Mouse (Mus musculus) stomach, embryonic 15.5 days (tissue): Measurements from ENCODE around the gene Epb41. TPM values are rescaled to one million over a fixed set of nuclear protein-coding genes. Genes with fewer than 3 reads are reported as not detected.

Experiments used
- ATAC-seq: fragments of 200-750 bp; cut with Nextera tagmentation; 2 replicates; pipeline ENCODE4 v1.8.0; 2017; ENCODE audit warnings: low read depth, moderate number of reproducible peaks, moderate TSS enrichment; ENCODE audit not compliant: insufficient read depth, low FRiP score
- H3K27ac ChIP-seq: fragments of 300-500 bp; sonication (generic); 2 replicates; pipeline ENCODE4 v1.5.1; 2015; ENCODE audit warnings: mild to moderate bottlenecking, inconsistent platforms
- H3K27me3 ChIP-seq: fragments of 300-500 bp; sonication (generic); replicated peaks from 2 replicates; pipeline ENCODE4 v1.6.1; 2015; ENCODE audit warnings: inconsistent platforms
- H3K36me3 ChIP-seq: fragments of 300-500 bp; sonication (generic); 2 replicates; pipeline ENCODE4 v1.6.1; 2015; ENCODE audit warnings: inconsistent platforms
- H3K4me1 ChIP-seq: fragments of 300-500 bp; sonication (generic); 2 replicates; pipeline ENCODE4 v1.6.1; 2015; ENCODE audit warnings: inconsistent platforms
- H3K4me2 ChIP-seq: fragments of 300-500 bp; sonication (generic); 2 replicates; pipeline ENCODE4 v1.6.1; 2015; ENCODE audit warnings: mild to moderate bottlenecking, inconsistent platforms
- H3K4me3 ChIP-seq: fragments of 300-500 bp; sonication (generic); replicated peaks from 2 replicates; pipeline ENCODE4 v1.5.1; 2015; ENCODE audit warnings: inconsistent platforms
- H3K9ac ChIP-seq: fragments of 300-500 bp; sonication (generic); 2 replicates; pipeline ENCODE4 v1.6.1; 2015; ENCODE audit warnings: inconsistent platforms
- H3K9me3 ChIP-seq: fragments of 300-500 bp; sonication (generic); 2 replicates; pipeline ENCODE4 v1.6.1; 2016; ENCODE audit warnings: inconsistent platforms
- WGBS: fragments of 180-500 bp; shearing (Covaris S2); methylation state at CpG from one replicate; pipeline ENCODE4 v1.1.7; 2015; 5-methylcytosine and 5-hydroxymethylcytosine counted together
- polyA plus RNA-seq: library from polyadenylated mRNA; unstranded; fragments of >200 nt; fragmentation: Nextera tagmentation; extraction: Ambion mirVana; gene quantifications from 2 replicates; pipeline ENCODE4 v1.2.1, GENCODE M21; 2015

The Epb41 gene
- polyA plus RNA-seq, 1 experiment from 2014 or later, result 57.8 TPM

DNA sequence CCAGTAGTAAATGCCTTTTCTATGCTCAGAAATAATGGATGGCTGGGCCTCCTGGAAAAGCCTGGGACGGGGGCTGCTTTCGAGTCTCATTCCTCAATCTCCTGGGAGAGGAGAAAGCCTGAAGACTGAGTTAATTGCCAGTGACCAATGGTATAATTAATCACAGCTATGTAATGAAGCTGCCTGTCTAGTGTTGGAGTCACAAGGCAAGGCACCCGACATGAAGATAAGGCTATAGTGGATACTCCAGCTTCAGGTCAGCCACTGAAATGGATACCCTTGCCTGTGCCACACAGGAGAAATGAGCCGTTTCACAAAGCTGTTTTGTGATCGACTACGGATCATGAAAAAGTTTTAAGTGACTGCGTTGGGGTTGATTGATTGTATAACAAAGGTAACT, 37.1 kb downstream of the Epb41 start:
- no peaks in the 10 kb centered on the region for H3K4me1 ChIP-seq
- no peak overlapping the region for H3K4me3 ChIP-seq
- 33% methylated on average over 7 of the region's 7 CpGs for WGBS
- no peaks in the 10 kb centered on the region for H3K27me3 ChIP-seq
- H3K9ac ChIP-seq, result no peak overlapping the region
- H3K27ac ChIP-seq, result no peak overlapping the region
- H3K4me2 ChIP-seq, result no peak overlapping the region
- ATAC-seq, result no peak
- no peaks in the 10 kb centered on the region for H3K9me3 ChIP-seq
- no peaks in the 10 kb centered on the region for H3K36me3 ChIP-seq

DNA sequence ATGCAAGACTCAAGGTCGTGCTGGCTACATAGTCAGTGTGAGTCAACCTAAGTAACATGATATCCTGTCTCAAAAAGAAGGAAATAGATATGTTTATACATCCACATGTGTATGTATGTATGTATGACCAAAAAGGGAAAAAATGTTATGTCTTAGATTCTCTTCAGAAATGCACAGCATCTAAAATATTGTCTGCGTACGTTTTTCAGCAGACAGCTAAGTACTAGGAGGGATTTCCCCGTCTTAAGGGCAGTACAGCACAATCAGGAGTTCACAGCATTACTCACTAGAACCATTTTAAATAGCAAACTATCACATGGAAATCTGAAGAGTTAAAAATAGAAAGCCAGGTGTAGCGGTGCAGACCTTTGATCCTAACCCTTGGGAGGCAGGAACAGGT, 38.0 kb downstream of the Epb41 start:
- H3K27ac ChIP-seq, result no peak overlapping the region
- 52% methylated on average over 5 of the region's 5 CpGs for WGBS

DNA sequence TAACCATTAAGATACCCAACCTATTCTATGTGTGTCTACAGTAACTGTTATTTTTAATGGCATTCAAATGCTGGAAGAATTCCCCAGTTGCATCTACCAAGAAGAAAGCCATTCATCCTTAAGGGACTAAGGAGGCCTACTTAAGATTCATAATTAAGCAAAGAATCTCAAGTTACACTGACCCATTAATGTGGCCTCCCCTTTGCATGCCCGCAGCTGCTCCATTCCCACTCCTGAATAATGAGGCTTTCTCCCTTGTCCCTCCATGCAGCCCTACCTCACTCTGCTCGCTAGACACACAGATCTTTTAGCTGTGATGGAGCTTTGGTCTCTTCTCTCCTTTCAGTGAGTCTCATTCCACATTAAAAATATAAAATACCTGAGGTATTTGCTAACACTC, 40.9 kb downstream of the Epb41 start:
- no peak for ATAC-seq
- no peak overlapping the region for H3K27ac ChIP-seq
- no peak overlapping the region for H3K4me2 ChIP-seq
- H3K4me3 ChIP-seq, result no peak overlapping the region
- no peaks in the 10 kb centered on the region for H3K4me1 ChIP-seq
- H3K9ac ChIP-seq, result no peak overlapping the region
- no peaks in the 10 kb centered on the region for H3K36me3 ChIP-seq
- WGBS, result 69% methylated on average over 2 of the region's 2 CpGs
- H3K27me3 ChIP-seq, result no peaks in the 10 kb centered on the region
- H3K9me3 ChIP-seq, result no peaks in the 10 kb centered on the region

More for the DNA sequence above, 38.0 kb downstream of the Epb41 start:
- H3K9me3 ChIP-seq, result no peaks in the 10 kb centered on the region
- no peak overlapping the region for H3K4me2 ChIP-seq
- H3K27me3 ChIP-seq, result no peaks in the 10 kb centered on the region
- H3K4me1 ChIP-seq, result no peaks in the 10 kb centered on the region
- no peaks in the 10 kb centered on the region for H3K36me3 ChIP-seq
- no peak for ATAC-seq
- no peak overlapping the region for H3K9ac ChIP-seq
- H3K4me3 ChIP-seq, result no peak overlapping the region

DNA sequence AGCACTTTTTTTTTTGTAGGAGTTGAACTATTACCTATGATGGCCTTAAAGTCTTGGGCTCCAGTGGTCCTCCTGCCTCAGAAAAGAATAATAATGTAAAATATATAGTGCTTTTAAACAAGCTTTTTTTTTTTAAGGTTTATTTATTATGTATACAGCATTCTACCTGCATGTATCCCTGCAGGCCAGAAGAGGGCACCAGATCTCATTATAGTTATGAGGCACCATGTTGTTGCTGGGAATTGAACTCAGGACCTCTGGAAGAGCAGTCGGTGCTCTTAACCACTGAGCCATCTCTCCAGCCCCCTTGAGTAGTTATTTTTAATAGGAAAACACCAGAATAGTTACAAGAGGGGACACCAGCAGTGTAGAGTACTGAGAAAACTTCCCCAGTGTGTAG, 41.9 kb downstream of the Epb41 start:
- Histone ChIP-seq H3K4me1 (no peaks in the 10 kb centered on the region), H3K9me3 (no peaks in the 10 kb centered on the region), H3K9ac (no peak overlapping the region), H3K4me2 (no peak overlapping the region), H3K4me3 (no peak overlapping the region), H3K27me3 (no peaks in the 10 kb centered on the region), H3K27ac (no peak overlapping the region), H3K36me3 (no peaks in the 10 kb centered on the region)
- 83% methylated on average over 1 of the region's 1 CpGs for WGBS
- no peak for ATAC-seq

DNA sequence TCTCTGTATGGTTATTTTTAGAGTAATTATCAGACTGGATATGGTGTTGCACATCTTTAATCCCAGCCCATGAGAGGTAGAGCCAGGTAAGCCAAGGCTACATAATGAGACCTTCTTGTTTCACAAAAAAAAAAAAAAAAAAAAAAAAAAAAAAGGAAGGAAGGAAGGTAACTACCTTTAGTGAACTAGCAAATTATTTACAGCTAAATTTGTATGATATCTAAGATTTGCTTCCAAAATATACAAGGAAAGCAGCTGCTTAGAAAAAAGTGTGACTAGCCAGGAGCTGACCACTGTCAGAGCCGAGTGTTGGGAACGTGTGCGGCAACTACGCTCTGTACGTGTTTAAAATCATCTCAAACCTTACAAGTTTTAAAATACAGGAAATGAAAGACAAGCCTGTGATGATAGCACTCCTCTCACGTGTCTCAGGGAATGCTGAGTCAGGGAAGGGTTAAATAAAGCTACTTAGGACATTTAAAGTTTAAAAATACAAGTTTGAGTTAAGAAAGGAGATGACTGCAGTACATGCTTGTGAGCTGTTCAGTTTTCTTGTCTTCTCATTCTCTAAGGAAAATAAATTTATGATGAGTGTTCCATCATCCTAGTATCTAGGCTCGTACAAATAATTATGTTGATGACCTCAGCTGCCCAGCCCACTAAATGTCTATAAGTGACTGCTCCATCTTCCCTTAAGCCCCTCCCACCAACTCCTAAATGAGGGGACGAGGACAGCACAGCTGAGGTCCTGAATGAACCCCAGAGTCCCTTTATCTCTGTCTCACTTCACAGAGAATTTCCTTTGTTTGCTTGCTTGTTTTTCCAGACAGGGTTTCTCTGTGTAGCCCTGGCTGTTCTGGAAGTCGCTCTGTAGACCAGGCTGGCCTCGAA, 45.0 kb downstream of the Epb41 start:
- Histone ChIP-seq H3K36me3 (no peaks in the 10 kb centered on the region), H3K27me3 (no peaks in the 10 kb centered on the region), H3K9ac (no peak overlapping the region), H3K4me3 (no peak overlapping the region), H3K27ac (no peak overlapping the region), H3K4me2 (no peak overlapping the region), H3K9me3 (no peaks in the 10 kb centered on the region), H3K4me1 (no peaks in the 10 kb centered on the region)
- 50% methylated on average over 10 of the region's 10 CpGs for WGBS
- ATAC-seq, result no peak

DNA sequence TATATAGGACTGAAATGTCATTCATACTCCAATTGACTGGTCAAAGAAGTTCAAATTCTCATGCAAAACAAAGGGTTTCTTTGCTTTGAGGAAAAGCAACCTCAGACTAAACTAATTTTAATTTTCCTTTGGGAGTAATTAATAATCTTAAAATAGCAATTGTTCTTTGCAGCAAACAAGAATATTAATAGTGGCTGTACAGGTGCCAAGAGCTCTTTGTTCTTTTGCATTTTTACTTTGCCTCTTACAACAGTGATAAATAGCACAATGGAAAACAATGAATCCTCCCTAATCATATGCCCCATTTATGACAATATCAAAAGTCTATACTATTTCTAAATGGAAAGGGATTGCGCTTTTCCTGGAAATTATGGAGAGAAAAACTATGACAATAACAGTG, 47.3 kb downstream of the Epb41 start:
- Histone ChIP-seq H3K27me3 (no peaks in the 10 kb centered on the region), H3K4me2 (no peak overlapping the region), H3K4me3 (no peak overlapping the region), H3K9ac (no peak overlapping the region), H3K27ac (no peak overlapping the region), H3K36me3 (no peaks in the 10 kb centered on the region), H3K4me1 (no peaks in the 10 kb centered on the region), H3K9me3 (no peaks in the 10 kb centered on the region)
- no peak for ATAC-seq
- WGBS, result 100% methylated on average over 1 of the region's 1 CpGs

DNA sequence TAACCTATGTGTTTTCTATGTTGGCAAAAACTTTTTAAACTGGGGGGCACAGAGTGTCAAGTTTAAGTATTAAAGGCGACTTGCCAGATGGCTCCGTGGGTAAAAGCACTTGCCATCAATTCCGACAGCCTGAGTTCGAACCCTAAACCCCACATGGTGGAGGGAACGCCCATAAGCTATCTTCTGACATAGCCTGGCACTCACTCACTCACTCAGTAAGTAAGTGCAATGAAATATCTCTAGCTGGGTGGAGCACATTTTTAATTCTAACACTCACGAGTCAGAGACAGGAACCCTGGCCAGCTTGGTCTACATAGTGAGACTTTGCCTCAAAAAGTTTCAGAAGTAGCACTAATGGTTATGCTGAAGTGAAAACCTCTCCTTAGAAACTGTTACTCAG, 48.0 kb downstream of the Epb41 start:
- H3K27me3 ChIP-seq, result no peaks in the 10 kb centered on the region
- no peaks in the 10 kb centered on the region for H3K36me3 ChIP-seq
- no peak overlapping the region for H3K27ac ChIP-seq
- no peaks in the 10 kb centered on the region for H3K9me3 ChIP-seq
- H3K4me1 ChIP-seq, result no peaks in the 10 kb centered on the region
- H3K9ac ChIP-seq, result no peak overlapping the region
- 78% methylated on average over 6 of the region's 6 CpGs for WGBS
- no peak; the same call in 1 of the 2 replicates for ATAC-seq
- H3K4me2 ChIP-seq, result no peak overlapping the region
- no peak overlapping the region for H3K4me3 ChIP-seq

DNA sequence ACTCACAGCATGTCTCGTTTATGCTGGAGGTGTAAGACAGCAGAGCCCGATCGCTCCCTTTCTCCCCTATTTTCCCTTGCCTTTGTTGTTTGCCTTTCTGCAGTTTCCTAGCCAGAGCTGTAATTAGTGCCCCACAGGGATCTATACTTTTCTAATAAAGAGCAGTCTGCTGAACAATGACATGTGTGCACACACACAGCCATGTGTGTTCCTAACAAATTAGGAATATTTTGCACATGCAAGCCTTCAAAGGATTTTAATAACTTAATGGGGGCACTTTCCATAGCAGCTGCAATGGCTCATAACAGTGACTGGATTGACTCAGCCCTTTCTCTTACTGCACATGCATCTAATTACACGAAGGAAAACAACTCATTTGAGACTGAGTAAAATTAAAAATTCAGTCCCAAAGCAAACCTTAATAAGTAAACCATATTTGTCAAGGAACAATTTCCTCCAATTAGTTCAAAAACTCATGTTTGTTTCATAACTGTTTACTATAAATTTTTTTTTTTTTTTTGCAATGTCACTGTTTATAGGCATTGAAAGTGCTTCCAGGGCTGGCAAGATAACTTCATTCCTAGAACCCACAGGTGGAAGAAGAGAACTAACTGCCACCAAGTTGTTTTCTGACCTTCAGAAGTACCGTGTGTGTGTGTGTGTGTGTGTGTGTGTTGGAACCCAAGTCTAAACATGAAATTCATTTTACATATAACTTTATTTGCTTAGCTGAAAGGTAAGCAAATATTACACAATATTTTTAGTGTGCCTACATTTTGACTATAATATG, 49.2 kb downstream of the Epb41 start:
- no peak overlapping the region for H3K27ac ChIP-seq

DNA sequence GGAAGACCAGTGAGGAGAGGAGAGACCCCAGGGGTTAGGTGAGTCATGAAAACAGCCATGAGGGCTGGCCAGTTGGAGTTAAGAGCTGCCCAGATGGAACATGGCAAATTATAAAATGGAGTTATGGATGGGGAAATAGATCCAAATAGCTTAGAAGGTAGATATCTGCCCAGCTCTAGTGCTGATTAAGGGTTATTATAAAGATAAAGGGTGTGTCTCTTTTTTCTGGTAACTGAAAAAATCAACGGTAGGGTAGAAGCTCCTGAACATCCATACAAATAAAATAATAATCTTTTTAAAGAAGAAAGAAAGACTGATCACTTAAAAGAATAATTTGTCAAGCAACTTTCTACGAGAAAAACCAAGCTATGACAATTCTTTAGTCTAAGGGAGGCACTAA, 49.9 kb downstream of the Epb41 start:
- no peak overlapping the region for H3K27ac ChIP-seq
- 43% methylated on average over 2 of the region's 2 CpGs for WGBS
- ATAC-seq, result no peak

More for the DNA sequence above, 49.2 kb downstream of the Epb41 start:
- H3K27me3 ChIP-seq, result no peaks in the 10 kb centered on the region
- no peak; the same call in 1 of the 2 replicates for ATAC-seq
- WGBS, result 35% methylated on average over 5 of the region's 5 CpGs
- no peaks in the 10 kb centered on the region for H3K36me3 ChIP-seq
- H3K4me3 ChIP-seq, result no peak overlapping the region
- no peak overlapping the region for H3K4me2 ChIP-seq
- no peaks in the 10 kb centered on the region for H3K9me3 ChIP-seq
- H3K9ac ChIP-seq, result no peak overlapping the region
- H3K4me1 ChIP-seq, result no peaks in the 10 kb centered on the region

DNA sequence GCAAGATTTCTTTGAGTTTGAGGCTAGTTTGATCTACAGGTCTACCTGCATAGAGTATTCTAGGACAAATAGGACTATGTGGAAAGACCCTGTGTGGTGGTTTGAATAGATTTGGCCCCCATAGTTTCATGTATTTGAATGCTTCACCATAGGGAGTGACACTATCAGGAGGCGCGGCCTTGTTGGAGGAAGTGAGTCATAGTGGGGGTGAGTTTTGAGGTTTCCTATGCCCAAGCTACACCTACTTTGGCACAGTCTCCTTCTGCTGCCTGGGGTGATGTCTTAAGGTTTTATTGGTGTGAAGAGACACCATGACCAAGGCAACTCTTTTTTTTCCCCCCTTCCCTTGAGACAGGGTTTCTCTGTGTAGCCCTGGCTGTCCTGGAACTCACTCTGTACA, 51.3 kb downstream of the Epb41 start:
- 98% methylated on average over 2 of the region's 2 CpGs for WGBS
- H3K27ac ChIP-seq, result no peak overlapping the region
- no peak overlapping the region for H3K9ac ChIP-seq
- no peaks in the 10 kb centered on the region for H3K4me1 ChIP-seq
- H3K4me3 ChIP-seq, result no peak overlapping the region
- H3K4me2 ChIP-seq, result no peak overlapping the region
- no peaks in the 10 kb centered on the region for H3K9me3 ChIP-seq
- no peaks in the 10 kb centered on the region for H3K36me3 ChIP-seq
- ATAC-seq, result no peak
- H3K27me3 ChIP-seq, result no peaks in the 10 kb centered on the region

More for the DNA sequence above, 49.9 kb downstream of the Epb41 start:
- Histone ChIP-seq H3K9ac (no peak overlapping the region), H3K36me3 (no peaks in the 10 kb centered on the region), H3K4me3 (no peak overlapping the region), H3K9me3 (no peaks in the 10 kb centered on the region), H3K4me1 (no peaks in the 10 kb centered on the region), H3K27me3 (no peaks in the 10 kb centered on the region), H3K4me2 (no peak overlapping the region)

DNA sequence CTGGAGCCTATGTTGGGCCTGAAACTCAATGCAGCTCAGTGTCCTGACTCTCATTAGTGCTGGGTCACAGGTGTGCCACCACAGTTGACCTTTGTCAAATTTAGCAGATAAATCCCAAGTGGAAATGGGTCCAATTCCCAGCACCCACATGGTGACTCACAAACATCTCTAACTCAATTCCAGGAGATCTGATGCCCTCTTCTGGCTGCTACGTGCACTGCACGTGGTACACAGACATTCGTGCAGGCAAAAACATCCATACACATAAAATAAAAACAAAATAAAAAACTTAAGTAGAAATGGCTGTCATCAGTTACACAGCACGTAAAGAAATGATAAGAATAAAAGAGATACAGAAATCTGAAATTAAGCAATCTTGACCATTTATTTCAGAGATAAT, 52.5 kb downstream of the Epb41 start:
- ATAC-seq, result no peak
- no peak overlapping the region for H3K9ac ChIP-seq
- H3K4me2 ChIP-seq, result no peak overlapping the region
- no peak overlapping the region for H3K27ac ChIP-seq
- no peaks in the 10 kb centered on the region for H3K27me3 ChIP-seq
- H3K4me1 ChIP-seq, result no peaks in the 10 kb centered on the region
- no peak overlapping the region for H3K4me3 ChIP-seq
- H3K36me3 ChIP-seq, result no peaks in the 10 kb centered on the region
- 96% methylated on average over 4 of the region's 4 CpGs for WGBS
- no peaks in the 10 kb centered on the region for H3K9me3 ChIP-seq

DNA sequence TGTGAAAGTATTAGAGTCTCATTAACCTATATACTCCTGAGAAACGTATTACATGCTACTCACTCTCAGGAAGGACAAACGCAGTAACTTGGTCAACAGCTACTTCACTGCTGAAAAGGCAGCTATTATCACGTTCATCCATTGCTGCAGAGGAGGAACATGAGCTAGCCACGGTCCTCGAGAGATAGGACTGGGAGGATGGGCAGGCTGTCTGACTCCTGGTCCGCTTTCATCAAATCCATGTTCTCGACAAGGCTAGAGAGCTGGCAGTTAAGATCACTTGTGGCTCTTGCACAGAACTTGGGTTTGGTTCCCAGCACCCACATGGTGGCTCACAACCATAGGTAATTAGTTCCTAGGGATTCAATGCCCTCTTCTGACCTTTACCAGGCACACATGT, 53.2 kb downstream of the Epb41 start:
- Histone ChIP-seq H3K36me3 (no peaks in the 10 kb centered on the region), H3K4me1 (no peaks in the 10 kb centered on the region), H3K4me3 (no peak overlapping the region), H3K9ac (no peak overlapping the region), H3K27ac (no peak overlapping the region), H3K27me3 (no peaks in the 10 kb centered on the region), H3K9me3 (no peaks in the 10 kb centered on the region), H3K4me2 (no peak overlapping the region)
- 87% methylated on average over 7 of the region's 7 CpGs for WGBS
- ATAC-seq, result no peak
